Mouse (Mus musculus): ENCODE measurements around the gene Cyp4a32. TPM values are rescaled to one million over a fixed set of nuclear protein-coding genes. Genes with fewer than 3 reads are reported as not detected.
A peak's percentile ranks its signal among the peaks of the same experiment; 100 is the strongest.
"Not testable (repeated sequence)": the region's sequence is repeated elsewhere in the genome, so short reads cannot be mapped to it uniquely, and the experiment has no call there.

Cyp4a32 gene
- not detected in 2 replicates for polyA plus RNA-seq (2015; fragmentation: Nextera tagmentation; extraction: Ambion mirVana)

DNA sequence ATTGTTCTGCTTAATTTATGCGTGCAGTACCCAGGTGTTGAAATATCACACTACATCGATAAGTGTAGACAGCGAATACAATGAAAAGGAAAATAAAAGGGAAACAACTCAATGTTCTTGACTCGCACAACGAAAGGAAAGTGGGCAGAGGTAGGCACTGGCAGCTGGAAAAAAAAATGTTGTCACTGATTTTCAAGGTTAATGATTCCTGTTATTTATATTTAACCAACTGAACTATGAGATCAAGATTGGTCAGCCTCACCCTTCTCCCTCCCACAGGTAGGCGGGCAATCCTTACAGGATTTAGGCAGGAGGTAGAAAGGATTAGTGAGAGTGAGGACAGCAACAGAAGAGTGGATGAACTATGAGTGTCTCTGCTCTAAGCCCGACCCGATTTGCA, at the start of gene Cyp4a32:
Gene Cyp4a32 (plus strand): TSS at position 359 of the 400 bp plus-strand sequence.
- not testable (repeated sequence) for H3K4me2 ChIP-seq (replicated peaks); H3K27me3 ChIP-seq (replicated peaks); H3K9ac ChIP-seq; H3K27ac ChIP-seq; H3K9me3 ChIP-seq; ATAC-seq; H3K4me3 ChIP-seq (replicated peaks); H3K4me1 ChIP-seq (replicated peaks); H3K36me3 ChIP-seq
- WGBS = 81% methylated on average over 8 of the region's 8 CpGs

DNA sequence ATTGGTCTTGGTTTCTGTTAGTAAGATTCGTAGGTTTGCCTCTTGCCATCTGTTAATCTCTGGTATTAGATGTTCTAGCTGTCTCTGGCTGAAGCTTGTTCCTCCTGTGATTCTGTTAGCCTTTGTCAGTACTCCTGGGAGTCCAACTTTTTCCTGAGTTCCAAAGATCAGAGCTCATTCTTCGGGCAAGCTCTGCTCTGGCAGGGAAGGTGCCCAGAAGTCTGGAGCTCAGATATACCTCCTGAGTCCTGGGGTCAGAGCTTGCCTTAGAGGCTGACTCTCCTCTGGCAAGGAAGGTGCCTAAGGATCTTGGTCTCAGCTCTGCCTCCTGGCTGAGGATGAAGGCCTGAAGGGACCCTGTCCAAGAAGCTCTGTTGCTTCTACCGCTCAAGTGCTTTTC, 48.0 kb upstream of the Cyp4a32 start:
- no peak for ATAC-seq
- Histone ChIP-seq H3K4me2 (replicated peaks) (no peak overlapping the region), H3K4me1 (replicated peaks) (no peaks in the 10 kb centered on the region), H3K36me3 (no peaks in the 10 kb centered on the region), H3K9ac (no peak overlapping the region), H3K27me3 (replicated peaks) (no peaks in the 10 kb centered on the region), H3K9me3 (no peaks in the 10 kb centered on the region), H3K4me3 (replicated peaks) (no peak overlapping the region), H3K27ac (no peak overlapping the region)
- 83% methylated on average over 3 of the region's 3 CpGs for WGBS

DNA sequence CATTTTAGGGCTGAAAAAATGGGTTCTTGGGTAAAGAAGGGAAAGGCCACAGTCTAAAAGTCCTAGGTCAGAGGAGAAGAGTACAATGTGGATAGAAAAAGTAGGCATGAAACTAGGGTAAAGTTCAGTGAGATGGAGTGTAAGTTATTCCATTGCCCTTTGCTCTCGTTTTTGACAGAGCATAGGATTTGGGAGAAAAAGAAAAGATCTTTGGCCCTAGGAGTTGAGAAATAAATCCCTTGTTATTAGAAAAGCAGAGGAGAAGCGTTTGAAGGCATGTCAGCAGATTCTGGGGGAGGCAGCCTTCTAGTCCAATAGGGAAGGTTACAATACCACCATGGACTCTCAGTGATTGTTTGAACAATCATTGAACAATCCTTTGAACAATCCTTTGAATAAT, 45.3 kb upstream of the Cyp4a32 start:
- WGBS = 49% methylated on average over 2 of the region's 2 CpGs
- Histone ChIP-seq H3K27me3 (replicated peaks) (no peaks in the 10 kb centered on the region), H3K4me1 (replicated peaks) (no peaks in the 10 kb centered on the region), H3K4me2 (replicated peaks) (no peak overlapping the region), H3K27ac (no peak overlapping the region), H3K9ac (no peak overlapping the region), H3K36me3 (no peaks in the 10 kb centered on the region), H3K9me3 (no peaks in the 10 kb centered on the region), H3K4me3 (replicated peaks) (no peak overlapping the region)
- no peak for ATAC-seq

DNA sequence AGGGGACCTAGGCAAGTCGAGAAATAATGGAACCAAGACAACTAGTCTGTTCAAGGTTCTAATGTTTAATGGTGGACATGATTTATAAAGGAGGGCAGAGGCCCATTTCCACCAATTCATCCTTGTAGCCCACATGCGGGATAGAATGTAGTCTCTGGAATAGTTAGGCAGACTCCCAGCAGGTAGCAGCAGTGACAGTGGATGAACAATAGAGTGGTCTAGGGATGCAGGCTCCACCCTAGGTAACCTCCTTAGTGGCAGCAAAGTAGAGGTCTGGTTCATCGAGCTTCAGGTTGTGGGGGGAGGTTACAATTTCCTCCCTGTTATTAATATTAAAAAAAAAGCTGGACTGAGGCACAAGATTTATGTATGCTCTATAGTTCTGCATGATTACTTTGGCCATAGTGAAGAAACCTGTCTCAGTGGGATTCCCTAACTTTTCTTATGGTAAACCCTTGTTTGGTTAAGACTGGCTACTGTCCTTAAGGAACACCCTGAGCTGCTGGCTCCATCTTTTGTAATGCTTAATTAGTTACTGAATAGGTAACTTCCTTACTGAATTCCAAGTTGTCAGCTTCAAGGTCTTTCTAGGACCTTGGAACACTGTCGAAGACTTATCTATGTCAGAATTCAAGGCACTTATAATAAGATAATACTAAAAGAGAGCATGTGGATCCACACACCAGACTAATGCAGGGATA, 42.8 kb upstream of the Cyp4a32 start:
- Histone ChIP-seq H3K9me3 (no peaks in the 10 kb centered on the region), H3K27me3 (replicated peaks) (no peaks in the 10 kb centered on the region), H3K9ac (no peak overlapping the region), H3K4me3 (replicated peaks) (no peak overlapping the region), H3K27ac (no peak overlapping the region), H3K36me3 (no peaks in the 10 kb centered on the region), H3K4me1 (replicated peaks) (no peaks in the 10 kb centered on the region), H3K4me2 (replicated peaks) (no peak overlapping the region)
- WGBS = 58% methylated on average over 4 of the region's 4 CpGs
- no peak for ATAC-seq

DNA sequence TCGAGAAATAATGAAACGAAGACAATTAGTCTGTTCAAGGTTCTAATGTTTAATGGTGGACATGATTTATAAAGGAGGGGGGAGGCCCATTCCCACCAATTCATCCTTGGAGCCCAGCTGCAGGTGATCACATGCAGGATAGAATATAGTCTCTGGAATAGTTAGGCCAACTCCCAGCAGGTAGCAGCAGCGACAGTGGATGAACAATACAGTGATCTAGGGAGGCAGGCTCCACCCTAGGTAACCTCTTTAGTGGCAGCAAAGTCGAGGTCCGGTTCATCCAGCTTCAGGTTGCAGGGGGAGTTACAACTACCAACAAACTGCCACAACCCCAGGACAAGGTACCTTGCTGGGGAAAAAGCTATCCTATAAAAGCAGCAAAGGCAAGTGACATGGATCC, 39.5 kb upstream of the Cyp4a32 start:
- 65% methylated on average over 5 of the region's 5 CpGs for WGBS
- ATAC-seq = not testable (repeated sequence)

DNA sequence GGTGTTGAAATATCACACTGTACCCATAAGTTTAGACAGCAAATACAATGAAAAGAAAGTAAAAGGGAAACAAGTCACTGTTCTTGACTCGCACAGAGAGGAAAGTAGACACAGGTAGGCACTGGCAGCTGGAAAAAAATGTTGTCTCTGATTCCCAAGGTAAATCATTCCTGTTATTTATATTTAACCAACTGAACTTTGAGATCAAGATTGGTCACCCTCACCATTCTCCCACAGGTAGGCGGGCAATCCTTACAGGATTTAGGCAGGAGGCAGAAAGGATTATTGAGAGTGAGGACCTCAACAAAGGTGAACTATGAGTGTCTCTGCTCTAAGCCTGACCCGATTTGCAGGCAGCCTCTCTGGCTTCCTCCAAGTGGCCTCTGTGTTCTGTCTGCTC, 37.4 kb upstream of the Cyp4a32 start, which contains the start of gene Cyp4a31:
Gene Cyp4a31 (plus strand): TSS at position 249 of the 400 bp plus-strand sequence.
- Histone ChIP-seq H3K4me2 (replicated peaks) (no peak within 1 kb of the TSS), H3K9me3 (no peaks in the 10 kb centered on the region), H3K27ac (no peak within 1 kb of the TSS), H3K4me3 (replicated peaks) (no peak within 1 kb of the TSS), H3K27me3 (replicated peaks) (no peaks in the 10 kb centered on the region), H3K36me3 (no peaks in the 10 kb centered on the region), H3K4me1 (replicated peaks) (no peaks in the 10 kb centered on the region), H3K9ac (no peak within 1 kb of the TSS)
- ATAC-seq = no peak
- 77% methylated on average over 3 of the region's 3 CpGs for WGBS

More for the DNA sequence above, 39.5 kb upstream of the Cyp4a32 start:
- H3K4me3 ChIP-seq (replicated peaks); H3K9me3 ChIP-seq; H3K4me2 ChIP-seq (replicated peaks); H3K27ac ChIP-seq; H3K36me3 ChIP-seq; H3K9ac ChIP-seq; H3K27me3 ChIP-seq (replicated peaks); H3K4me1 ChIP-seq (replicated peaks): not testable (repeated sequence)

DNA sequence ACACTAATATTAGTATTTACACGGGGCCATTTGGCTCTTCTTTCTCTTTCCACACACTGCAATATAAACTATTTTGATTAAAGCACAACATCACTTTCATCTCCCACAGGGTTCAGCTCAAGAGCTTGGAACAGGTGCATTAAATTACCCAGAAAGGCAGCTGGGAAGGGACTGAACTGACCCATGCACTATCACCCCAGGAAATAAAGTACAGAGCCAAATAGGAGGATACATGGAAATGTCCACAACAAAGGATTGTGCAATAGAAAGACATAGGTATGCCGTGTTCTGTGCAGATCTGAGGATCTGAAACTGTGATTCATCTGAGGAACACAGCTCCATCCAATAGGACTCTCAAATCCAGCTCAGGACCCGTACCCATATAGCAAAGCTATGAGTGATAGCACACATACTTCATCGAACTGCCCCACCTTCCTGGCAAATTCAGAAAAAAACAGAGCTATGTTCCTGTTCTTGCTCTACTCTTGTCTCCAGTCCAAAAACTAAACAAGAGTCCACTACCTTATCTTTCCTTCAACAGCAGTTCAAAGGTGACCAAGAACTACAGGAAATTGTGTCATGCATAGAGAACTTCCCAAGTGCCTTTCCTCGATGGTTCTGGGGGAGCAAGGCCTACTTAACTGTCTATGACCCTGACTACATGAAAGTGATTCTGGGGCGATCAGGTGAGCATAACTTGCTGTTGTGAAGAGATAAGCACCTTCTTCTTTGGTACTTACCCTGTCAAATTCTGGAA, 36.1 kb upstream of the Cyp4a32 start:
- WGBS = 76% methylated on average over 6 of the region's 6 CpGs
- H3K4me1 ChIP-seq (replicated peaks); H3K36me3 ChIP-seq; H3K27me3 ChIP-seq (replicated peaks); H3K4me2 ChIP-seq (replicated peaks); H3K27ac ChIP-seq; ATAC-seq; H3K9ac ChIP-seq; H3K4me3 ChIP-seq (replicated peaks); H3K9me3 ChIP-seq: not testable (repeated sequence)

DNA sequence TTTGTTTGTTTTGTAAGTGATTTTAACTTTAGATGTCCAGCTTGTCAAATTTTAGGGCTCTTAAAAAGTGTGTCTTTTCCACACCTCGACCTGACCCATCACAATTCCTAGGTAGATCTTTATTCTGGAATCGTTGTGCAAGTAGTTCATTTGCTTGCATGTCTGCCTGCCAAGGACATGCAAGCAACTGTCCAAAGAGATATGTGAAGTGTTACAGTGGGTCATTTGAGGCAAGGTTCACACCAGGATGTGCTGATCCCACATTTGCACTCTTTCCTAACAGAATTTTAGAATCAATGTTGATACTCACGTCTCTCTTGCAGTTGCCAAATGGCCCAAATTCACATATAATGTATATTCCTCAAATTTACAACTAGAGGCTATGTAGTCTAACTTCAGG, 25.5 kb upstream of the Cyp4a32 start:
- no peak for ATAC-seq
- H3K4me3 ChIP-seq (replicated peaks) = no peak overlapping the region
- no peaks in the 10 kb centered on the region for H3K36me3 ChIP-seq
- no peak overlapping the region for H3K4me2 ChIP-seq (replicated peaks)
- H3K27ac ChIP-seq = no peak overlapping the region
- no peaks in the 10 kb centered on the region for H3K27me3 ChIP-seq (replicated peaks)
- H3K9ac ChIP-seq = no peak overlapping the region
- WGBS = 75% methylated on average over 3 of the region's 3 CpGs
- no peaks in the 10 kb centered on the region for H3K9me3 ChIP-seq
- no peaks in the 10 kb centered on the region for H3K4me1 ChIP-seq (replicated peaks)

DNA sequence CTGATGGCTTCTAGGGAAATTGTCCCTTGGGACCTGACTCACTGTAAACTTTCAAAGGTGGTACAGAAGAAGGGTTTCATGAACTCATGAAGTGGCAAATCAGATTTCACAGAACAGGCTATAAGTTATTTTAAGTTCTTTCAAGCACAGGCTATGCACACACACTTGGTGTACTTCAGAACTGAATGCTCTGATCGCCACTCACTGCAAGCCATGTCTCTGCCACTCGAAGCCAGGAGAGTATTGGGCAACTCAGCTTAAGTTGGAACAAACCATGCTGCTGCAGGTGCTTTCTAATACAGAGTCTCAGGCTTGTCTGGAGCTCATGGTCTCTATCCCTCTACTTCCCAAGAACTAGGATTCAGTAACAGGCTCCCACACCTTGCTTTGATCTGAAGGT, 25.0 kb upstream of the Cyp4a32 start:
- Histone ChIP-seq H3K4me1 (replicated peaks) (no peaks in the 10 kb centered on the region), H3K27me3 (replicated peaks) (no peaks in the 10 kb centered on the region), H3K4me2 (replicated peaks) (no peak overlapping the region), H3K27ac (no peak overlapping the region), H3K9me3 (no peaks in the 10 kb centered on the region), H3K9ac (no peak overlapping the region), H3K4me3 (replicated peaks) (no peak overlapping the region), H3K36me3 (no peaks in the 10 kb centered on the region)
- ATAC-seq = no peak
- 76% methylated on average over 2 of the region's 2 CpGs for WGBS

DNA sequence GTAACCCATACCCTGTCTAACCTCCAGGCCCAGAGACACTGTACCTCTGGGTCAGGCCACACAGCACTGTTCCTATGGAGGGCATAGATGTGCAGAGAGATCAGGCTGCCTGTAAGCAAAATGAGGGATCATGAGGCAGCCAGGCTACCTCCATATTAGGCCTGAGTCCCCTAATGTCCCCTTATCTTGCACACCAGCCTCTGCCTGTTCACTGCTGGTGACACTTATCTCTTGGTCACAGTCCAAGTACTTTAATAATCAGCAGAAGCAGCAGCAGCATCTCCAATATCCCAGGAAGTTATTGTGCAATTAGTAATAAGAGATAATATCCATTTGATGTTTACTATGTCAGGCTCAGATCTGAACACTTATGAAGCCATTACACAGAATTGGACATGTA, 17.7 kb upstream of the Cyp4a32 start:
- Histone ChIP-seq H3K27me3 (replicated peaks) (no peaks in the 10 kb centered on the region), H3K9ac (no peak overlapping the region), H3K4me2 (replicated peaks) (no peak overlapping the region), H3K9me3 (no peaks in the 10 kb centered on the region), H3K4me1 (replicated peaks) (no peaks in the 10 kb centered on the region), H3K36me3 (no peaks in the 10 kb centered on the region), H3K4me3 (replicated peaks) (no peak overlapping the region), H3K27ac (no peak overlapping the region)
- ATAC-seq = 0 out of 2 replicates have a peak, but pooled peaks have one; percentile 20

DNA sequence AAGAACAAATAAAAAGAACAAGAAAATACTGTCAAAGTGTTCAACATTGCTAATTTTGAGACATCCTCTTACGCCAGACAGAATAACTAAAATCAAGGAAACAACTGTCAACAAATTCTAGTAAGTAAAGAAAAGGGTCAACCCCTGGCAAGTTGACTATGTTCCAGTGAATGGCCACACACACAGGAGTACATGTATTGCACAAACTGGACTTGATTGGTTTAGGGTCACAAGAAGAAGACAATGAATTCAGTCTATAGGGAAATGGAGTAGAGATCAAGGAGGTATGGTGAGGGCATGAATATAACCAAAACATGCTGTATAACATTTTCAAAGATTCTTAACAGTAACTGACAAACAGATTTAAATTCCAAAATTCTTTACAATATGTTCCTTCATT, 4.4 kb upstream of the Cyp4a32 start:
- WGBS = 88% methylated on average over 1 of the region's 1 CpGs
- no peak overlapping the region for H3K27ac ChIP-seq
- H3K9me3 ChIP-seq = no peaks in the 10 kb centered on the region
- H3K4me2 ChIP-seq (replicated peaks) = no peak overlapping the region
- H3K36me3 ChIP-seq = no peaks in the 10 kb centered on the region
- no peaks in the 10 kb centered on the region for H3K27me3 ChIP-seq (replicated peaks)
- no peak overlapping the region for H3K9ac ChIP-seq
- ATAC-seq = no peak
- H3K4me3 ChIP-seq (replicated peaks) = no peak overlapping the region
- no peaks in the 10 kb centered on the region for H3K4me1 ChIP-seq (replicated peaks)

DNA sequence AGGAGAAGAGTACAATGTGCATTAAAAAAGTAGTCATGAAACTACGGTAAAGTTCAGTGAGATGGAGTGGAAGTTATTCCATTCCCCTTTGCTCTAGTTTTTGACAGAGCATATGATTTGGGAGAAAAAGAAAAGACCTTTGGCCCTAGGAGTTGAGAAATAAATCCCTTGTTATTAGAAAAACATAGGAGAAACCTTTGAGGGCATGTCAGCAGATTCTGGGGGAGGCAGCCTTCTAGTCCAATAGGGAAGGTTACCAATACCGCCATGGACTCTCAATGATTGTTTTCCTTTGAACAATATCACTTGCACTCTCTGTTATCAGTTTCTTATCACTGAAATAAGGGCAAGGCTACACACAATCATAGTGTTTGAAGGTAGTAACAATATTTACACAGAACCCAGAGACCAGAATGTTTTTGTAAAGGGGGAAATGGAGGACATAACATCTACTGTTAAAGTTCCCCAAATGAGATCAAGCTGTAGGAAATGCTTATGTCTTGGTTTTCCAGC, 3.9 kb upstream of the Cyp4a32 start:
- H3K27ac ChIP-seq = no peak overlapping the region
- H3K36me3 ChIP-seq = no peaks in the 10 kb centered on the region
- no peak overlapping the region for H3K4me3 ChIP-seq (replicated peaks)
- no peaks in the 10 kb centered on the region for H3K4me1 ChIP-seq (replicated peaks)
- ATAC-seq = no peak
- no peaks in the 10 kb centered on the region for H3K9me3 ChIP-seq
- H3K9ac ChIP-seq = no peak overlapping the region
- no peak overlapping the region for H3K4me2 ChIP-seq (replicated peaks)
- WGBS = 64% methylated on average over 2 of the region's 2 CpGs
- no peaks in the 10 kb centered on the region for H3K27me3 ChIP-seq (replicated peaks)

DNA sequence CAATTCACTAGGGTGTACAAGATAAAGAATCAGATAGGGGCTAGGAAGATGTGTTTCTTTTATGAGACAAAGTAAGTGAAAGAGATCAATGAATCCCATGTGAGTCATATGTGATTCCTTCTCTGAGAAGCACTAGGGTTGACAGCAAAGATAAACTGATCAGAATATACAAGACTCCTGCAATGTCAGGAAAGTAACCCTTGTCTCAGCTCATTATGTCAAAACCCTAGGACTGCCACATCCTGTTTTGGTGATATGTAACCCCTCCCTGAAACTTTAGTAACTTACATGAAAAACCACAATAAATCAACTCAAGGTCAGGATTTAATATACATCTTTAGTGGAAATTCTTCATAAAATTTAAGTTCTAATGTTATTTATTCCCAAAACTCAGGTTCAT, 13.2 kb downstream of the Cyp4a32 start:
- H3K9ac ChIP-seq = no peak overlapping the region
- no peak overlapping the region for H3K4me3 ChIP-seq (replicated peaks)
- no peaks in the 10 kb centered on the region for H3K4me1 ChIP-seq (replicated peaks)
- no peak for ATAC-seq
- H3K4me2 ChIP-seq (replicated peaks) = no peak overlapping the region
- H3K27me3 ChIP-seq (replicated peaks) = no peaks in the 10 kb centered on the region
- H3K9me3 ChIP-seq = no peaks in the 10 kb centered on the region
- no peak overlapping the region for H3K27ac ChIP-seq
- no peaks in the 10 kb centered on the region for H3K36me3 ChIP-seq

Measured in intestine, embryonic 15.5 days (tissue).